Mouse (Mus musculus) hindbrain, embryonic 16.5 days (tissue): ENCODE measurements around the gene Mrpl53. TPM values are rescaled to one million over a fixed set of nuclear protein-coding genes. Genes with fewer than 3 reads are reported as not detected.

Experiments used
- ATAC-seq: fragments of 200-750 bp; cut with Nextera tagmentation; 2 replicates; pipeline ENCODE4 v1.8.0; 2017; ENCODE audit warnings: moderate TSS enrichment, moderate library complexity
- H3K27ac ChIP-seq: fragments of 300-500 bp; sonication (generic); 2 replicates; pipeline ENCODE4 v1.5.1; 2014; ENCODE audit warnings: low read depth, mild to moderate bottlenecking, control low read depth, low read length, moderate library complexity
- H3K27me3 ChIP-seq: fragments of 300-500 bp; sonication (generic); replicated peaks from 2 replicates; pipeline ENCODE4 v1.6.1; 2014; ENCODE audit warnings: low read length; ENCODE audit not compliant: control insufficient read depth, insufficient read depth
- H3K36me3 ChIP-seq: fragments of 300-500 bp; sonication (generic); 2 replicates; pipeline ENCODE4 v1.6.1; 2014; ENCODE audit warnings: mild to moderate bottlenecking, low read length, moderate library complexity, mixed read lengths; ENCODE audit not compliant: control insufficient read depth, insufficient read depth
- H3K4me1 ChIP-seq: fragments of 300-500 bp; sonication (generic); 2 replicates; pipeline ENCODE4 v1.6.1; 2014; ENCODE audit warnings: low read depth, low read length; ENCODE audit not compliant: control insufficient read depth, insufficient read depth
- H3K4me2 ChIP-seq: fragments of 300-500 bp; sonication (generic); 2 replicates; pipeline ENCODE4 v1.6.1; 2014; ENCODE audit warnings: mild to moderate bottlenecking, low read length, control low read depth, moderate library complexity
- H3K4me3 ChIP-seq: fragments of 300-500 bp; sonication (generic); 2 replicates; pipeline ENCODE4 v1.5.1; 2014; ENCODE audit warnings: mild to moderate bottlenecking, low read length, control low read depth, moderate library complexity
- H3K9ac ChIP-seq: fragments of 300-500 bp; sonication (generic); 2 replicates; pipeline ENCODE4 v1.6.1; 2014; ENCODE audit warnings: low read depth, mild to moderate bottlenecking, control low read depth, low read length, moderate library complexity
- H3K9me3 ChIP-seq: fragments of 300-500 bp; sonication (generic); 2 replicates; pipeline ENCODE4 v1.6.1; 2014; ENCODE audit warnings: mild to moderate bottlenecking, low read length, moderate library complexity; ENCODE audit not compliant: control insufficient read depth
- WGBS: fragments of 180-500 bp; shearing (Covaris S2); extraction: QIAGEN DNeasy Blood & Tissue Kit; methylation state at CpG from one replicate; pipeline ENCODE4 v1.1.7; 2014; 5-methylcytosine and 5-hydroxymethylcytosine counted together
- polyA plus RNA-seq: library from polyadenylated mRNA; unstranded; fragments of >200 nt; fragmentation: Nextera tagmentation; extraction: Ambion mirVana; gene quantifications from 2 replicates; pipeline ENCODE4 v1.2.1, GENCODE M21; 2015

Mrpl53 gene
- polyA plus RNA-seq, 1 experiment from 2014 or later, result 117 TPM

DNA sequence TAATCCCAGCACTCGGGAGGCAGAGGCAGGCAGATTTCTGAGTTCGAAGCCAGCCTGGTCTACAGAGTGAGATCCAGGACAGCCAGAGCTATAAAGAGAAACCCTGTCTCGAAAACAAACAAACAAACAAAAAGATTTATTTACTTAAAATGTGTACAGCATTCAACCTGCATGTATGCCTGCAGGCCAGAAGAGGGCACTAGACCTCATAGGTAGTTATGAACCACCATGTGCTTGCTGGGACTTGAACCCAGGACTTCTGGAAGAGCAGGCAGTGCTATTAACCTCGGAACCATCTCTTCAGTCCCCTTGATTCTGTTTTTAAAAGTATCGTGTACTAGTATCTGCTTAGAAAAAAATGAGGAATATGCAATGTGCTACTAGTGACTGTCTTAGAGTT is 18.6 kb downstream of the Mrpl53 start:
- WGBS, result 94% methylated on average over 5 of the region's 5 CpGs
- no peak overlapping the region for H3K9ac ChIP-seq

DNA sequence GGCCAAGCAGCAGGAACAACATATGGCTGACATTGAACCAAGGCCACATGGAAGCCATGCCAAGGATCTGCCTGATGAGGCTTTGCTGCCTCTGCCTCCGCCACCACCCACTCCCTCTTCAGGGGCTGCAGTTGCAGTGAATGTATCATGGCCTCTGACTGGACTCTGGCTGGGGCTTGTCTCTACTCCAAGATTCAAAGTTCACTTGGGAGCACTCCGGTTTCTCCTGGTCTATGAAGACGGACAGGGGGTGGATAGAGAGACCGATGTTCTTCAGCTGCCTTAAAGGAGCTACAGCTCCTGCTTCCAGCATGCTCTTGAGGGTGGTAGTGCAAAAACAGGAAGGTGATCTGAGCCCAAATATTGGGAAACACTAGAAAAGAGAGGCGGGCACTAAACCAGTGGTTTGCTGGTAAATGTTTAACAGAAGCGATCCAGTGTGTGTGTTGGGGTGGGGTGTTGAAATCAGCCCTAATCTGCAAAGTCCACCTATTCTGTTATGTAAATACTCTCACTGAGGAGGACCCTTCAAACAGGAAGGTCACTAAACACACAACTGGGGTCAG is 22.7 kb downstream of the Mrpl53 start:
- WGBS, result 76% methylated on average over 6 of the region's 6 CpGs
- H3K36me3 ChIP-seq, result no peaks in the 10 kb centered on the region

More for the DNA sequence above, 18.6 kb downstream of the Mrpl53 start:
- Histone ChIP-seq H3K4me1 (peaks cover 18% of the 10 kb centered on the region), H3K9me3 (no peaks in the 10 kb centered on the region), H3K36me3 (peaks cover 2% of the 10 kb centered on the region; the same call in 1 of the 2 replicates), H3K4me2 (no peak overlapping the region), H3K4me3 (no peak overlapping the region), H3K27me3 (no peaks in the 10 kb centered on the region), H3K27ac (no peak overlapping the region)
- no peak for ATAC-seq

DNA sequence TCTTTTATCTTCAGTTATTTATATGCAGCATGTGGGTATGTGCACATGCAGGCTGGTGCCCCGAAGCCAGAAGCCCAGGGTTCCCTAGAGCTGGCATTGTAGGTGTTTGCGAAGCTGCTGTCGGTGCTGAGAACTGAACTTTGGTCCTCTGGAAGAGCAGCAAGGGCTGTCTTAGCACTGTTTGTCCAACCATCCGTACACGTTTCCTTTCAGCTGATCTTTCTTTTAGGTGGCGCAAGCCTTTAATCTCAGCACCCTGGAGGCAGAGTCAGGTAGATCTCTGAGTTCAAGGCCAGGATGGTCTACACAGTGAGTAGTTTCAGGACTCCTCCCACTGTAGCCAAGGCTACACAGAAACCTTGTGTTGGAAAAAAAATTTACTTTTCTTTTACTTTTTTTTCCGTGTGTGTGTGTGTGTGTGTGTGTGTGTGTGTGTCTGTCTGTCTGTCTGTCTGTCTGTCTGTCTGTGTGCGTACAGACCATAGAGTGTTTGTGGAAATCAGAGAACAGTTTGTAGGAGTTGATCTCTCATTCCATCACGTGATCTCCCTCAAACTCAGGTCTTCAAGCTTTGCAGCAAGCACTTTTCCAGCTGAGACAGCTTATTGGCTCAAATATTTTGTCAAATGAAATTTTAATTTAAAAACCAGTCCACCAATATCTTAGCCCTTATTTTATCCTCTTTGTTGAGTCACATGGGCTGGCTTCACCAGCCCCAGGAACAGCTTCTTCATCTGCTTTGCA is 23.5 kb downstream of the Mrpl53 start:
- Histone ChIP-seq H3K9me3 (no peaks in the 10 kb centered on the region), H3K27ac (no peak overlapping the region), H3K4me2 (no peak overlapping the region), H3K4me1 (peaks cover 9% of the 10 kb centered on the region; the same call in 1 of the 2 replicates), H3K9ac (no peak overlapping the region), H3K36me3 (no peaks in the 10 kb centered on the region), H3K4me3 (no peak overlapping the region), H3K27me3 (peaks cover 8% of the 10 kb centered on the region; the same call in 1 of the 2 replicates)
- 88% methylated on average over 9 of the region's 9 CpGs for WGBS
- ATAC-seq, result no peak

More for the DNA sequence above, 22.7 kb downstream of the Mrpl53 start:
- Histone ChIP-seq H3K4me3 (no peak overlapping the region), H3K4me1 (peaks cover 9% of the 10 kb centered on the region; the same call in 1 of the 2 replicates), H3K9me3 (no peaks in the 10 kb centered on the region), H3K27ac (no peak overlapping the region), H3K27me3 (peaks cover 8% of the 10 kb centered on the region; the same call in 1 of the 2 replicates), H3K9ac (no peak overlapping the region), H3K4me2 (no peak overlapping the region)
- no peak for ATAC-seq

GRCm38 (mm10) chr6:83134226-83134625 is 25.4 kb downstream of the Mrpl53 start:
- Histone ChIP-seq H3K9me3 (no peaks in the 10 kb centered on the region), H3K27ac (no peak overlapping the region), H3K9ac (no peak overlapping the region), H3K4me2 (no peak overlapping the region), H3K27me3 (peaks cover 8% of the 10 kb centered on the region; the same call in 1 of the 2 replicates), H3K4me3 (no peak overlapping the region), H3K4me1 (peaks cover 12% of the 10 kb centered on the region; the same call in 1 of the 2 replicates), H3K36me3 (no peaks in the 10 kb centered on the region)
- 74% methylated on average over 3 of the region's 3 CpGs for WGBS
- ATAC-seq, result no peak

DNA sequence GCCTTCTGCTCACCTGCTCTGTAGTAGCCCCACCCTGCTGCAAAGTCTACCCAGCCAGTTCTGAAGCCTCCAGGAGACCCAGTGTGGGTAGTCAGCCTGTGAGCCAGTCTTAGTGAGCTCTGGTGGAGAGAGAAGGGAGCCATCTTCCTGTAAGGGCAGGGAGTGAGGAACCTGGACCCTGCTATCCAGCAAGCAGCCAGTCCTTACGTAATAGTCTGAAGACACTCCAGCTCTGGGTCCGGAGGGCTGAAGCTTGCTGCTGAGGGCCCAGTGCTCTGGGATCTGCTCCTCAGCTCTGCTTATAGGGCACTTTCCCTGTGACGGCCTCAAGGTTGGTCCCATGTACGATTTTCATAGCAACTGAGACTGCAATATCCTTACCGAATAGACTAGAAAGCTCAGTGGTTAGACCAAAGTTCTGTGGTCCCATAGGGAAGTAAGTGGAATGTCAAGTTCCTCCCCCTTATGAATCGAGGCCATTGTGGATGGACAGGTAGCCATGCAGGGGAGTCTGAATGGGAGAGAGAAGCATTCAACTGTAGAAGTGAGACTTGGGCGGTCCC is 26.2 kb downstream of the Mrpl53 start, which contains the start of gene Rtkn:
Gene Rtkn (plus strand): TSS at position 513 of the 563 bp plus-strand sequence.
- H3K4me2 ChIP-seq, result peak within 1 kb of the TSS; percentile 54
- no peaks in the 10 kb centered on the region for H3K36me3 ChIP-seq
- H3K9ac ChIP-seq, result 0 out of 2 replicates have a peak within 1 kb of the TSS, but pooled peaks have one; percentile 41
- H3K9me3 ChIP-seq, result no peaks in the 10 kb centered on the region
- peaks cover 8% of the 10 kb centered on the region; the same call in 1 of the 2 replicates for H3K27me3 ChIP-seq
- peaks cover 12% of the 10 kb centered on the region; the same call in 1 of the 2 replicates for H3K4me1 ChIP-seq
- peak within 1 kb of the TSS; percentile 26 for H3K4me3 ChIP-seq
- 52% methylated on average over 7 of the region's 7 CpGs for WGBS
- H3K27ac ChIP-seq, result no peak within 1 kb of the TSS
- ATAC-seq, result no peak

DNA sequence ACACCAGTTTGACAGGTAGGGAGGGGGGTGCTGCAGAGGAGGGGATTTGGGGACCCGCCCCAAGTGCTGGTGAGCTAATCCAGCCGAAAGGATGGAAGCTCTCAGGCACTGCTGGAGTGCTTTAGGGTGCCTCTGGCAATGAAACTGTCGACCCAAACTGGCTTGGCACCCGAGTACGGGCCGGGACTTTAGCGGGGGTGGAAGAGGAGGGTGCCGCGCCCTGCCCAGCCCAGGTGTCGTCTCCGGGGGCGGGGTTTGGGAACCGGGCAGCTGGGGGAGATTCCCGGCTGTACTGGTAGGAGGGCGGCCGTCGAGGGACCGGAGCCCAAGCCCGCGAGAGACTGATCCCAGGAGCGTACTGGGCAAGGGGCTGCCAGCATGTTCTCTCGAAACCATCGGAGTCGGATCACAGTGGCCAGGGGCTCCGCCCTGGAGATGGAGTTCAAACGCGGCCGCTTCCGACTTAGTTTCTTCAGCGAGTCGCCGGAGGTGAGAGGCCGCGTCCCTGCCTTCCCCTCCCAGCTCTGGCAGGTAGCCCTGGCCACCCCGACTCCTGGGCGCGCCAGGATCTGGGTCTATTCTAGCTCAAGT is 26.8 kb downstream of the Mrpl53 start:
- WGBS, result 8% methylated on average over 37 of the region's 37 CpGs
- peaks cover 8% of the 10 kb centered on the region; the same call in 1 of the 2 replicates for H3K27me3 ChIP-seq
- peak overlapping the region; percentile 26 for H3K4me3 ChIP-seq
- no peak overlapping the region for H3K27ac ChIP-seq
- H3K36me3 ChIP-seq, result no peaks in the 10 kb centered on the region
- ATAC-seq, result no peak
- peaks cover 12% of the 10 kb centered on the region; the same call in 1 of the 2 replicates for H3K4me1 ChIP-seq
- no peaks in the 10 kb centered on the region for H3K9me3 ChIP-seq
- peak overlapping the region; percentile 54 for H3K4me2 ChIP-seq
- H3K9ac ChIP-seq, result 0 out of 2 replicates have a peak overlapping the region, but pooled peaks have one; percentile 41

DNA sequence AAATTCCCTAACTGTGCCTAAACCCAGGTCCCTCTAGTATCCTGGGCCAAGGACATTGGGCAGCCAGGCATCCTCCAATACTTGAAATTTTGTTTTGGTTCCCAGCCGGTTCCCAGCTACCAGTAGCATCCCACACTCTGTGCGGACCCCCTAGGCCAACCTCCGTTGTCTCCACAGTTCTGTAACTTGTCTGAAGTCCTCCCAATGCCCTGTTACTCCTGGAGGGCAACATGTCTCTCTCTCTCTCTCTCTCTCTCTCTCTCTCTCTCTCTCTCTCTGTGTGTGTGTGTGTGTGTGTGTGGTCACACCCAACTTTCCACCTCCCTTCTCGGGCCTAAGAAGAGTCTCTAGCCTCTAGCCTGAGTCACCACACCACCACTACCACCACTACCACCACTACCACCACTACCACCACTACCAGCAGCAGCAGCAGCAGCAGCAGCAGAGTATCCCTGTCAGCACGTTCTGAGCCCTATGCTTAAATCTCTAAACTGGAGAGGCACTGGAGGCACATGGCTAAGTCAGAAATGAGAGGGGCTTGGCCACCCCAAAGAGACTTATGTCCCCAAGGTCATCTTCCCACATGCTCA is 27.5 kb downstream of the Mrpl53 start:
- 18% methylated on average over 5 of the region's 5 CpGs for WGBS

DNA sequence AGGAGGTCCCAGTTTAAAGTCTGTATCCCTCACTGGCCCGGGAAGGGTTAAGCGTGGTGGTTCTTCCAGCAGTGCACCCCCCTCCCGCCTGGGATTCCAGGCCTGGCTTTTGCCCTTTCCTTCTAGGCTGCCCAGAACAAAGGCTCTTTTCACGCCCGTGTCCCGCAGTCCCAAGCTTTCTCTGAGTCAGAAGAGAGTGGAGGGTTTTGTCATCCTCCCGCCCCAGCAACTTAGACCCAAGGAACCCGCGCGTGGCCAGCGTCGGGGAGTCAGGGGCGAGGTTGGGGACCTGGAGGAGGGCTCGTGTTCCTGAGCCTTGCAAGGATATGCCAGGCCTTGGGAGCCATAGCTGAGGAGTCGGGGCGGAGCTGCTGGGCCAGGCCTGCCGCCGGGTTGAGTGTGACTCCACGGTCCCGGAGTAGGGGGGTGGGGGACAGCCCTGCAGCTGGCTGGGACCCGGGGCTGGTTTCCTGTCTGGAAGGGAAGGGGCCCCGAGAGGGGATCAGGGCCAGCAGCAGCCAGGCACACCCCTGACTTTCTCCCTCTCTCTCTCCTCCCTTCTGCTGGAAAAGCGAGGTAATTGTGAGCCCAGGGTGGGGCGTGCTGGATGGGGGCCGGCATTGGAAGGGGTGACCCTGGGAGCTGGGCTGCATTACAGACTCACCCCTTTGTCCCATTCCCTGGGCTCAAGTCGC is 28.2 kb downstream of the Mrpl53 start:
- peak overlapping the region; percentile 38 for H3K4me3 ChIP-seq
- peaks cover 8% of the 10 kb centered on the region; the same call in 1 of the 2 replicates for H3K27me3 ChIP-seq
- no peaks in the 10 kb centered on the region for H3K36me3 ChIP-seq
- H3K9me3 ChIP-seq, result no peaks in the 10 kb centered on the region
- peak overlapping the region; percentile 89 for H3K27ac ChIP-seq
- H3K4me2 ChIP-seq, result peak overlapping the region; percentile 54
- peak; percentile 74 for ATAC-seq
- peak overlapping the region; percentile 58 for H3K9ac ChIP-seq
- under 1% methylated on average over 24 of the region's 26 CpGs for WGBS
- peaks cover 14% of the 10 kb centered on the region for H3K4me1 ChIP-seq

More for the DNA sequence above, 27.5 kb downstream of the Mrpl53 start:
- ATAC-seq, result no peak
- Histone ChIP-seq H3K27ac (peak overlapping the region; percentile 89), H3K4me2 (peak overlapping the region; percentile 54), H3K36me3 (no peaks in the 10 kb centered on the region), H3K9ac (no peak overlapping the region), H3K4me3 (peak overlapping the region; percentile 38), H3K9me3 (no peaks in the 10 kb centered on the region), H3K27me3 (peaks cover 8% of the 10 kb centered on the region; the same call in 1 of the 2 replicates), H3K4me1 (peaks cover 12% of the 10 kb centered on the region; the same call in 1 of the 2 replicates)
